Mouse (Mus musculus) neural tube, embryonic 10.5 days (tissue): ENCODE results near the gene Gm20696.
A peak's percentile ranks its signal among the peaks of the same experiment; 100 is the strongest.

Source experiments
- DNase-seq: peaks from one replicate; pipeline ENCODE4 v3.0.0-alpha.2; 2017; ENCODE audit warnings: low spot score; ENCODE audit errors: extremely low spot score

The Gm20696 gene

GRCm38 (mm10) chr6:99665457-99666317 is 910 bp downstream of the Gm20696 start:
- DNase-seq, result peak; percentile 56

- DNase-seq, result no peak
These were observed 3.4 kb downstream of the Gm20696 start for GRCm38 (mm10) chr6:99663232-99663631.

- no peak for DNase-seq
These were observed 6.2 kb downstream of the Gm20696 start for GRCm38 (mm10) chr6:99660443-99660842.

GRCm38 (mm10) chr6:99658586-99658985 is 8.0 kb downstream of the Gm20696 start:
- no peak for DNase-seq

- no peak for DNase-seq
These were observed 10.5 kb downstream of the Gm20696 start for GRCm38 (mm10) chr6:99656088-99656487.

- no peak for DNase-seq
These were observed 11.1 kb downstream of the Gm20696 start for GRCm38 (mm10) chr6:99655488-99655887.

- no peak for DNase-seq
These were observed 12.3 kb downstream of the Gm20696 start for GRCm38 (mm10) chr6:99654343-99654742.

GRCm38 (mm10) chr6:99652341-99652740 is 14.3 kb downstream of the Gm20696 start:
- no peak for DNase-seq

GRCm38 (mm10) chr6:99649307-99649706 is 17.3 kb downstream of the Gm20696 start:
- no peak for DNase-seq

- DNase-seq, result no peak
These were observed 20.3 kb downstream of the Gm20696 start for GRCm38 (mm10) chr6:99646344-99646743.

GRCm38 (mm10) chr6:99644876-99645275 is 21.7 kb downstream of the Gm20696 start:
- no peak for DNase-seq

GRCm38 (mm10) chr6:99644386-99644785 is 22.2 kb downstream of the Gm20696 start:
- DNase-seq, result no peak

GRCm38 (mm10) chr6:99643439-99644199 is 23.0 kb downstream of the Gm20696 start:
- DNase-seq, result no peak

- no peak for DNase-seq
These were observed 29.1 kb downstream of the Gm20696 start for GRCm38 (mm10) chr6:99637456-99637855.

- DNase-seq, result no peak
These were observed 29.8 kb downstream of the Gm20696 start for GRCm38 (mm10) chr6:99636801-99637200.

- DNase-seq, result no peak
These were observed 30.5 kb downstream of the Gm20696 start for GRCm38 (mm10) chr6:99636121-99636520.

- no peak for DNase-seq
These were observed 34.2 kb downstream of the Gm20696 start for GRCm38 (mm10) chr6:99632121-99632980.

- no peak for DNase-seq
These were observed 35.0 kb downstream of the Gm20696 start for GRCm38 (mm10) chr6:99631637-99632036.

- DNase-seq, result no peak
These were observed 36.7 kb downstream of the Gm20696 start for GRCm38 (mm10) chr6:99629726-99630458.

GRCm38 (mm10) chr6:99626347-99626746 is 40.2 kb downstream of the Gm20696 start:
- DNase-seq, result no peak

GRCm38 (mm10) chr6:99625803-99626202 is 40.8 kb downstream of the Gm20696 start:
- DNase-seq, result no peak
